Mouse (Mus musculus): ENCODE measurements at regions not wholly inside any gene's neighbourhood (a gene's known extent, or its start where the extent isn't known, plus 50 kb on each side); places are given as distances from the start of the nearest gene placed in this dataset.

- TF ChIP-seq CTCF (IDR thresholded peaks at IDR 0.05 in 2 of 3, conservative IDR thresholded peaks at IDR 0.05 in 1 of 3; ENCODE audit: control insufficient read depth in 1 of 3, insufficient read depth in 1 of 3, low read depth in 2 of 3, low read length in 3 of 3, poor library complexity in 1 of 3, severe bottlenecking in 1 of 3) (no peak), ELF1 (IDR thresholded peaks at IDR 0.05; ENCODE audit: low read depth, low read length) (no peak), HCFC1 (IDR thresholded peaks at IDR 0.05; ENCODE audit: low read depth, low read length) (no peak), EP300 (IDR thresholded peaks at IDR 0.05; ENCODE audit: low read depth in 1 of 2, low read length in 2 of 2) (no peak), ETS1 (IDR thresholded peaks at IDR 0.05; ENCODE audit: low read depth, low read length) (no peak), GATA1 (IDR thresholded peaks at IDR 0.05; ENCODE audit: low read depth, low read length) (no peak), SIN3A (IDR thresholded peaks at IDR 0.05; ENCODE audit: low read length) (no peak), ZNF384 (IDR thresholded peaks at IDR 0.05; ENCODE audit: low read depth, low read length) (no peak)
These were observed 322.2 kb upstream of the Nr5a2 start for GRCm38 (mm10) chr1:137282457-137282856.

Data from MEL (cell line).